Mouse (Mus musculus): Measurements from ENCODE around the gene Tgfa.

DNA sequence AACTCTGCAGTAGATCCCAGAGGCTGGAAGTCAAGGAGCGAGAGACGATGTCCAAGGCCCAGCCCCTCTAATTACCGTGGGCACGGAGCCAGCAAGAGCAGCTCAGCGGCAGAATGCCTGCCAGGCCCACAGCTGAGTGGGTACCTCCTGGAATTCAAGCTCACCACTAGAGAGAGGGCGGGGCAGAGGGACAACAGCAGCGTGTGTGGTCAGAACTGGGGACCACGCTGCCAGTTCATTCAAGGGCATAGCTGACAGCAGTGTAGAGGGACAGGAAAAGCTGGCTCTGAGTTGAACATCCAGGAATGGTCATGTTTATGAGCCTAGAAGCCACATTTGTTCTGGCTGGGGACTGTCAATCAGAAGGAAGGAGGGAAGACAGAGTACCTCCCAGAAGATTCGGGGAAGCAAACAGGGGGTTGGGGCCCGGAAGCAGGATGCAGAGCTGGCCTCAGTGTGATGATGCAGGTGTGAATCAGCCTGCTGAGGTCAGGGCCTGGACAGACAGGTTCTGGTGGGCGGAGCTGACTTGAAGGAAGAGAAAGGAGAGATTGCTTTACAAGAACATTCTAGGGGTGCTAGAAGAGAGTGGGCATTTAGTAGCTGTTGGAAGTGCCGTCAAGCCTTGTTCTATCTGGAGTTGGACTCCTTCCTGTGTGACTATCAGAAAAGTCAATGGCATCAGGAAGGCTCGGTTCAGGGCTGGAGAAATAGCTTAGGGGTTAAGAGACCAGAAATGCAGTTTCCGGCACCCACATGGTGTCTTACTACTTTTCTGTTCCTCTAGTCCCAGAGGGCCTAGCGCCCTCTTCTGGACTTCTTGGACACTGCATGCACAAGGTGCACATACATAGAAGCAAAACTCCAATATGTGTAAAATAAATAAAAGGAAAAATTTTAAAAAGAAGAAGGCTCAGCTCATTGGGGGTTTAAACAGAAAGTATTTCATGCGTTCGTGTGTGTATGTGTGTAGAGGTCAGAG lies 37.5 kb upstream of the Tgfa start:
- TF ChIP-seq POLR2A (IDR thresholded peaks at IDR 0.05; ENCODE audit: borderline replicate concordance, low read depth, low read length): no peak
- TF ChIP-seq CTCF (IDR thresholded peaks at IDR 0.05; ENCODE audit: low read depth, low read length): no peak

Data from bone marrow macrophage, adult 2 months (primary cell).